Mouse (Mus musculus): Measurements from ENCODE around the gene Gm21985. TPM values are rescaled to one million over a fixed set of nuclear protein-coding genes. Genes with fewer than 3 reads are reported as not detected.

Gm21985 gene
- total RNA-seq (2015; ENCODE audit: low replicate concordance): not detected in 2 replicates
- 0.60 and 8.5 TPM in 2 replicates for total RNA-seq (2017; ENCODE audit: low replicate concordance)

DNA sequence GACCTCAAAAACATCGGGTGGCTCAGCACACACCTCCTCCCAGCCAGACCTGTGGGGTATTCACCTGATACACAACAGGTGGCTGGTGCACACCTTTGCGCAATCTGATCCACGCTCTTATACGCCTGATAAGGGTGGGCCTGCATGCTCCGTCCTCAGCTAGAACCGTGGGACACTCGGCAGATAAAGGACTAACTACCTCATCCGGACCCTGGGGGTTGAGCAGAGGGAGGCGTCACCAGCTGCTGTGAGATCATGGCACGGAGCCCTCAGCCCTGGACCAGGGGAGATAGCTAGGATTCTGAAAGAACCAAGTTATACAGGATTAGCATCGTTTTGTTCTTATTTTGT, at the start of gene Gm21985:
Gene Gm21985 (plus strand): TSS at position 73 of the 351 bp plus-strand sequence.
- peak; percentile 67 for ATAC-seq (replicated peaks; ENCODE audit: low FRiP score, poor library complexity, severe bottlenecking)

DNA sequence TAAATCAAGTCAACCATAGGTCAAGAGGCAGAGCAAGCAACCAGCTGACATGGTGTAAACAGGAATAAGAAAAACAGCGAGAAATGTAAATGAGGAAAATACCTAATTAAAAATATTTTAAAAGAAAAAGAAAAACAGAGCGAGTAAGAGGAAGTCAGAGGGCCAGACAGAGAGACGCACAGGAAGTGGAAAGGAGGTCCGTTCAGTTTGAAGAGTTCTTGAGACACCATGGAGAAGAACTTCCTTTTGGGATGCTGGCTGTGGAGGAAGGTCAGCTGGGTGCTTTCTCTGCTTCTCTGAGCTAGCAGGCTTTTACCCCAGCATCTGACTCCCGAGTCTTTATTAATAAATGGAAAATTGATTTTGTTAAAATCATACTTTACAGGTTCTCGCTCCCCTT, 48.5 kb upstream of the Gm21985 start:
- no peak for ATAC-seq (replicated peaks; ENCODE audit: low FRiP score, poor library complexity, severe bottlenecking)

DNA sequence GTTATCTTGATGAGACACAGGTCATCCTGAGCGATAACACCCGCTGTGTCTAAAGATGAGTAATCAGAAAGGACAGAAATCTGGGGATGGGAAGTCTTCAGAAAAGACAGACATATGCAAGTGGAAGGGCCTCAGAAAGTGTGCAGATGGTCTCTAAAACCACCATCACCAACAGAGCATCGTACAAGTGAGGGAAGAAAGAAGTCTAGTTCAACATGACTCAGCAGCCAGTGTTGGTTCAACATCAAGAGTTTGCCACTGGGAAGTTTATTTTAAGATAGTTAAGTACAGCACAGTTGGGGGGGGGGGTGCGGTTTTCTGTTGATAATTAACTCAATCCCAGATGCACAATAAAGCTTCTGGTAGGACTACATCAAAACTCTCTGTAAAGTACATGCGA, 45.2 kb upstream of the Gm21985 start:
- no peak for ATAC-seq (replicated peaks; ENCODE audit: low FRiP score, poor library complexity, severe bottlenecking)

DNA sequence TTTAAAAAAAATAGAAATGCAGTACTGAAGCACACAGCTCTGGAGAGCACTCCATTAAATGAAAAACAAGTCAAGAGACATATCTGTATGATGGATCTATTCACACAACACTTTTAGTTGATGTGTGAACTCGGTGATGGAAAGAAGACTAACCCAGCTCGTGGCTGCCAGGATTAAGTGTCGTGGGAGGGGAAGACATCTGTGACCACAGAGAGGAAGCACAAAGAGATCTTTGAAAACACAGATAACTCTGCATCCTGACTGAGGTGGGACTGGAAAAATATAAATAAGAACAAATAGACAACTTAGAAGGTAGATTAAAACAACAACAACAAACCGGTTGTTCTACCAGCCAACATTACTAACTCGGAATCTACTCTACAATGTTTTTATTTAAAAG, 43.5 kb upstream of the Gm21985 start:
- no peak for ATAC-seq (replicated peaks; ENCODE audit: low FRiP score, poor library complexity, severe bottlenecking)

DNA sequence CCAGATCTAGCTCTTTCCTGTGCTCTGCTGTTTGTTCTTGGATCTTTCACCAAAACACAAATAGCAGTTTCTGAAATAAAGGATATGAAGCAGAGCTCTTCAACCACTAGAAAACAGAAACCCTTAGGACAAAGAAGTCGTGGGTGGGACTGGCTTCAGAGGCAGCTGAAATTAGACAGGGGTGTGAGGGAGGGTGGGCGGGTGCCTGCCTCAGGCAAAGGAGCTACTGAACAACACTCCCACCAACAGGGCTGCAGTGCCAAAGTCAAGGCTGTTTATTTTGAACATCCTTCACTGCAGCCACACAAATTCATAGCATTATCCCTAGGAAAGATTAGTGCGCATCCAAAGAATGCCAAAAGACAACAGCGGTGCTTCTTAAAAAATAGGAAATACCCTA, 41.8 kb upstream of the Gm21985 start:
- ATAC-seq (replicated peaks; ENCODE audit: low FRiP score, poor library complexity, severe bottlenecking): no peak

DNA sequence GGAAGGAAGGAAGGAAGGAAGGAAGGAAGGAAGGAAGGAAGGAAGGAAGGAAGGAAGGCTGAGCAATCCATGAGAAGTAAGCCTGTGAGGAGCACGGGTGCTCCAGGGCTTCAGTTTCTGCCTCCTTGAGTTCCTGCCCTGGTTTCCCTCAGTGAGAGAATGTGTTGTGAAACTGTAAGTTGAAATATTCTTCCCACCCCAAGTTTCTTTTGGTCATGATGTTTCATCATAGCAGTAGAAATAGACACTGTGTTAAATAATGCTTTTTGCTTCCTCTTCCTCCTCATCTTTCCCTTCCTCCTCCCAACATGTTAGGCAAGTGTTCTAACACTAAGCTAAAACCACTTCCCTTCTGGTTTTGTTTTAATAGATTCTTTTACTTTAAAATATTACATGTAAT, 33.5 kb upstream of the Gm21985 start:
- no peak for ATAC-seq (replicated peaks; ENCODE audit: low FRiP score, poor library complexity, severe bottlenecking)

DNA sequence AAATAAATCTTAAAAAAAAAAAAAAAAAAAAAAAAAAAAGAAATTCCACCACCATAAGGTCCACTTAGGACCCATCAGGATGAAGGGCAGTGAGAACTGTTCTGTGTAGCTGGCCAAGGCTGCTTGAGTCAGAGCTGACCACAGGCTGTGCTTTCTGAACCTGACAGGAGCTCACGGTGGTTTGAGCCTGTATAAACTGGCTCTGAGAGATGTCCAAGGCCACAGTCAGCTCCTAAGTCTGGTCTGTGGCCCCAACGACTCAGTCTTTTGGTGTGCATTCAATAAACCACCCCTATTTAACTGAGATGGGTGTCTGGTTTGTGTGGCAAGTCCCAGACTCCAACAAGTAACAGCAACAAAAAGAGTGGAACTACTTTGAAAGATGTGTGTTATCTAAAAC, 29.5 kb upstream of the Gm21985 start:
- ATAC-seq (replicated peaks; ENCODE audit: low FRiP score, poor library complexity, severe bottlenecking): no peak

DNA sequence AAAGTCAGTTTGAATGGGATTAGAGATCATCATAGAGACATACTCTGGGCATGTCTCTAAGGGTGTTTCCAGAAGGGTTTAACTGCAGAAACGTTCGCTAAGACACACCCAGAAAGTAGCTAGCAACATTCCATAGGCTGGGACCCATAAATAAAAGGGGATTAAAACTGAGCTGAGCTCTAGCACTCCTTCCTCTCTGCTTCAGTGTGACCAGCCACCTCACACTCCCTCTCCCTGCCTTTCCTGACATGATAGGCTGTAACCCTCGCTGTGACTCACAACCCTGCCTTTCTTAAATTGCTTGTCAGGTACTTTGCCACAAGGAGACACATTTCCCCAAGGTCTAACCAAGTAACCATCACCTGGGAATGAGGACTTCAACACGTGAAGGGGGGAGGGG, 28.1 kb upstream of the Gm21985 start:
- ATAC-seq (replicated peaks; ENCODE audit: low FRiP score, poor library complexity, severe bottlenecking): no peak

DNA sequence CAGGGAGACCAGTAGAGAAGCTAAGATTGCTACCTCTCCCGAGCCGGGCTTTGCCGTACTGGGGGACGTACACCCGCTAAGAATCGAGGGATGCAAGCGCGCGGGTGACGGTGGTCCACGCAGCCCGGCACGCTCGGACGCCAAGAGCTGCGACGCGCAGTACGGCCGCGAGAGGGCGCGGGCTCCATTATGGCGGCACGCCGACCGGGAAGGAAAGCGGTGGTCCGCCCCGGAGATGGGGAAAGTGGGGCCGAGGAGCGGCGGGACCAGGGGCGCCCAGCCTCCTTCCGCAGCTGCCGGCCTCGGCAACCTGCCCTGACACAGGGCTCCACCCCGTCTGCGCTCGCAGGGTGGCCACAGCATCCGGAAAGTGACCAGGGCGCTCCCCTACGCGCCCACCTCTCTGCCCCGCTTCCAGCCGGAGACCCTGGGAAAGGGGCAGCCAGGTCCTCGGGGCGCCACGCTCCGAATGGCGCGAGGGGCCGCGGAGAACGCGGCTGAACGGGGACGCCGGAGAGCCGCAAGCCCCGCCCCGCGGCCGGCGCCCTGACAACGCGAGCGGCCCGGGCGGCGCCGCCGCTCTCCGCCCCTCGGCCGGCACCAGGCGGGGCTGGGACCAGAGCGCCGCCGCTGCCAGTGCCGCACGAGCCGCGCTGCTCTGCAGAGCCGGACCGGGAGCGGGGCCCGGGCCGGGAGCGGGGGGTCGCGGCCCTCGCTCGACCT, 26.7 kb upstream of the Gm21985 start, which contains the start of gene Lpcat4:
Gene Lpcat4 (plus strand): TSS at position 257 of the 723 bp plus-strand sequence.
- peak; percentile 88 for ATAC-seq (replicated peaks; ENCODE audit: low FRiP score, poor library complexity, severe bottlenecking)

DNA sequence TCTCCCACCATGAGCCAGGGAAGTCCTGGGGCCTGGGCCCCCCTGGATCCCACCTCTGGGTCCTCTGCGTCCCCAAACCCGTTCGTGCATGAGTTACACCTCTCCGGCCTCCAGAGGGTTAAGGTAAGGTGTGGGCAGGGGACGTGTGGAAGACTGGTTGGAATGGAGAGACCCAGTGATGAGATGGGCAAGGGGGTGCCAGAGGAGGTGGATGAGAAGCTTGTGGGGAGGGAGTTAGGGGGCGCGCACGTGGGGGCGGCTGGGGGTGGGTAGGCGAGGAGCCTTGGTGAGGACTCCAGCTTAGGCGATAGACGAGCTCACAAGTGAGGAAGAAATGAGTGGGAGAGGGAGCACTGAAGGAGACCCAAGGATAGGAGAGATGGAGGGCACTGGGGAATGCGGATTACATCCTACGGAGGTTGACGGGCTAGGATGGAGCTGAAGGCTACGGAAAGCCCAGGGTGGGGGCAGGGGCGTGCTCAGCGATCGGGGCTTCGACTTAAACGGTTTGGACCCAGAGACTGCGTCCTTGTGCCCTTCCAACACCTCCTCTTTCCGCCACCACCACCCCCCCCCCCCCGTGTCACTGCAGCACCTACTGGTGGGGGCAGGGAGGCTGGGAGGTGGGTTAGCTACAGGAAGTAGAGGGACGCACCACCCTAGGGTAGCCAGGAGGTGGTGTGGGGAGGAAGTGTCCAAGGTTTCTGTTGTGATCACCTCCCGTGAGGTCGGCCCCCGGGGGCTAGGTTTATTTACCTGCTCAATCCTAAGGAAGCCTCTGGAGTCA, 26.0 kb upstream of the Gm21985 start:
- no peak for ATAC-seq (replicated peaks; ENCODE audit: low FRiP score, poor library complexity, severe bottlenecking)

DNA sequence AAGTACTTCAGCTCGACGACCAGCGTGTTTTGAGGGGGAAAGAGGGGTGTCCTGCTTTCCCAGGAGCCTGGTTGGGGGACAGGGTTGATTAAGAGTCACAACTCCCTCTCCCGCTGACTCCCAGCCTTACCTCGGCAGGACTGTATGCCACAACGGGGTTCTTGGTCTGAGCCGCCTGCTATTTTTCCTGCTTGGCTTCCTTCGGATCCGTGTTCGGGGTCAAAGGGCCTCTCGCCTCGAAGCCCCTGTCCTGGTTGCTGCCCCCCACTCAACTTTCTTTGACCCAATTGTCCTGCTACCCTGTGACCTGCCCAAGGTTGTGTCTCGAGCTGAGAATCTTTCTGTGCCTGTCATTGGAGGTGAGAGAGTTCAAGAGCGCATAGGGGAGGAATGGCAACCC, 24.3 kb upstream of the Gm21985 start:
- ATAC-seq (replicated peaks; ENCODE audit: low FRiP score, poor library complexity, severe bottlenecking): no peak

DNA sequence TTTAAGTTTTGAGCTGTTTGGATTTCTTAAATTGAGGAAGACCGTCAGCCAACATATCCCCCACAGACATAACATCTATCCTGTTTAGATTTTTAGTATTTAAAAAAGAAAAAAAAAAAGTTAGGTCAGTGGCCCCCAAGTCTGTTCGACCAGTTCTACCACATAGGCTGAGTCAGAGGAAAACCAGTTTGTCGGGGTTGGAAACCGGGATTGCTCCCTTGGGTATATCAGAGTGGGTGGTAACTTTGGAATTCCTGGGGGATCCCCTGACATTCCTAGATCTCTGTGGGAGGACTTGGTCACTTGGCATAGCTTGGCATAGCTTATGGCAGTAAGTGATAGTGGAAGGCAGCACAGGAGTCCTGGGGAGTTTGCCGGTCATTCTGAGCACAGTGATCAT, 20.8 kb upstream of the Gm21985 start:
- ATAC-seq (replicated peaks; ENCODE audit: low FRiP score, poor library complexity, severe bottlenecking): no peak

DNA sequence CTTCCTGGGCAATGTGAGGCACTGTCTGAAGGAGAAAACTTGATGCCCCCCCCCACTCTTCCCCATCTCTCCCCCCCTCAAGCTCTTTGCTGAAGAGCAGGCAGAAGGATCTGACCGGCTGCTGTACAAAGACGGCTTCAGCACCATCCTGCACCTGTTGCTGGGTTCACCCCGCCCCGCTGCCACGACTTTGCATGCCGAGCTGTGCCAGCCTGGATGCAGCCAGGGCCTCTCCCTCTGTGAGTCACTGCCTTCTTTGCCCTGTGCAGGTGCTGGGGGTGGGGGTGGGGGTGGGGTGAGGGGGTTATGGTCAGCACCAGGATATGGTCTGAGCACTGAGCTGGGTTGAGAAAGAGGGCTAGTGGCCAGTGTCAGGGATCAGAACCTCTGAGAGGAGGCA, 19.9 kb upstream of the Gm21985 start:
- no peak for ATAC-seq (replicated peaks; ENCODE audit: low FRiP score, poor library complexity, severe bottlenecking)

DNA sequence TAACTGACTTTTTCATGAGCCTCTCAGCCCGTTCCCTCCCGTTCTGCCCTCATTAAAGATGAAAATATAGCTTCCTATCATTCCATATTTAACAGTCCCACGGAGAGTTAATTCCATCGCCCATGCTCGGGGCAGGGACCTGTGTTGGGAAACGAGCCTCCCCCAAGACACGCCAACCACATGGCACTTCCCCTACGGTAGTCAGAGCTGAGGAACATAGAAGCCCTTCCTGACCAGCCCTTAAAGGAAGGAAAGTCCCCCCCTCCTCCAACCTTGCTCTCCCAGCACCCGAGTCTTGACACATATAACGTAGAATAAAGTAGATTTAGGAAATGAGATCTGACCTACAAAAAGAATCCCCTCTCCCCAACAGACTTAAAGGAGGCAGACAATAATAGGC, 18.8 kb upstream of the Gm21985 start:
- no peak for ATAC-seq (replicated peaks; ENCODE audit: low FRiP score, poor library complexity, severe bottlenecking)

DNA sequence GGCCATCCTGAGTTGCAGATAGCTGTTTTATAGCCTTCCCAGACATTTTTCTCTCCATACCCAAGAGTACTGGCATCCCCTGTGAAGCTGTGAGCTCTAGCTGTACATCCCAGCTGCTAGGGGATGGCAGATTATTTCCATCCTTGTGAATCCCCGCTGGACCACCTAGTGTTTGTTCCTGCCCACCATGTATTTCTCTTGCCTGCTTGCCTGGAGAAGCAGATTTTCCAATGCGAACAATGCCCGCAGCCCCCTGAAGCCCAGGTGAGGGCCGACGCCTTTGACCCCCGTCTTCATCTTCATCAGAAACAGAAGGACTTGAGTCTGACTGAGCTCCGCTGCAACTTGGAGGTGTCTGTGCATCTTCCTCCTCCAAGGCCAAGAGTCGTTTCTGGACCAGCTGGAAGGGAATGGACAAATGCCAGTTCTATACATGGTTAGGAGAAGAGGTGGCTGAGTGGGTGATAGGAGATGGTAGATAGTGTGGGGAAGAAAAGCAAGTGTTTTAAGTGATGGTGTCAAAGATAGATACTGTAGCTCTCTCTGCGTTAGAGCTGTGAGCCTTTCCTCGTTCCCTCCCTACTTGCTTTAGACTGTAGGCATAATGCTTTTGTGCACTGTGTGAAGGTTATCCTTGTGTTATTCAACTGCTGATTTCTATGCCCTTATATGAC, 16.2 kb upstream of the Gm21985 start:
- ATAC-seq (replicated peaks; ENCODE audit: low FRiP score, poor library complexity, severe bottlenecking): no peak

DNA sequence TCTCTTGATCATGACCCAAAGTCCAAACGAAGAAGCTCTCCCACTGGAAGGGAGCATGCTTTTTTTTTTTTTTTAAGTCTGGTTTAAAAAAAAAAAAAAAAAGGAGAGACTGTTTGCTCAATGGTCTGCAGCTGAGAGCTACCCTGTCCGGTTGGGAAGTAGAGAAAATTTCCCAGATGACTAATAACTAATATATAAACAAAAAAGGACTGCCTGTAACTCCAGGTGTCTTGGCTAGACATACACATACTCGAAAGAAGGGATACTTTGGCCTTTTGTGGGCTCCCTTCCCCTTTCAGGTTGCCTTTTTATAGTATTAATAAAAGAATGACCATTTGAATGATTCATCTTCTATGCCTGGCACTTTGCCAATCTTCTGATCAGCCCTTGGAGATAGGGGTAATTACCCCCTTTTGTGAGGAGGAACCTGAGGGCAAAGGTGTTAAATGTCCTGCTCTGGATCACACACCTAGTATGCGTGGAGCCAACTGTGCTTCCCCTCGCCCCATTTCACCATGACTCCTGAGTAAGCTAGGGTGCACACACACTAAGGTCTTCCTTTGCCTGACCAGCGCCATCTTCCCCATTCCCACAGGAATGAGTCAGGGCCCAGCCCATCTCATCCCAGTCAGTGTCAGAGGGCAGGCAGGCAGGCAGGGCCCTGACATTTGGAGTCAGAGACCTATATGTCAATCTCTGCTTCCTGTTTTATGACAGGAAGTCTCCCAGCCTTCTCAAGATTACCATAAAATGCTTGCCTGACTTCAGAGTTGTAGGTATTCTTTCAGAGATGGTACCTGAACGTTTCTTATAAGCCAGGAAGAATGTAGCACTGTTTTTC, 11.2 kb upstream of the Gm21985 start:
- ATAC-seq (replicated peaks; ENCODE audit: low FRiP score, poor library complexity, severe bottlenecking): no peak

DNA sequence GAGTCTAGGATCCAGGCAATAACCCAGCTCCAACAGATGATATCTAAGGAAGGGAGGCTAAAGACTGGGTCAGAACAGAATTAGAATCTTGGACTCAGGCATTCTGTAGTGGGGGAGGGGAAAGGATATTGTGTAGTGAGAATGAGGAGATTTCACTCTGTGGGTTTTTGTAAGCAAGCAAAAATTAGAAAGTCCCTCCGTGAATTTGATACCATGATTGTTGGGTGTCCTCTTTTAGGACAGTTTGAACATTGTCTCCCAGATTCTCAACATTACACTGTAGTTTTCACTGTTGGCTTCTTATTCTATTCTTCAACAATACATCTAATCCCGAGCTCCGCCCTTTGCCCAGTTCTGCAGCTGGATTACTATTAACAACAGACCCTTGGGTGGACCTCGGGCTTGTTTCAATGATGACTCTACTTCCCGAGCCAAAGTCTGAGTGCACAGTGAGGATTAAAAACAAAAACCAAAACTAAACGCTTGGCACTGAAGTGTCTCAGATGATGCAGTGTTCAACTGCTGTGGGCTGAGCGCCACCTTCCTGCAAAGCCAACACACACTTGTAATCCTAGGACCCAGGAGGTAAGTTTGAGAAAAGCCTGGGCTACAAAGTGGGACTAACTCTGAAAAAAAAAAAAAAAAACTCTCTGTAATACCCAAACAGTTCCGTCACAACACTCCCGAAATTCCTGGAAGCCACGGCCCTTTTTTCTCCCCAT, 6.7 kb upstream of the Gm21985 start, which contains the start of gene Nutm1:
Gene Nutm1 (minus strand): TSS at position 51 of the 722 bp plus-strand sequence.
- ATAC-seq (replicated peaks; ENCODE audit: low FRiP score, poor library complexity, severe bottlenecking): no peak

DNA sequence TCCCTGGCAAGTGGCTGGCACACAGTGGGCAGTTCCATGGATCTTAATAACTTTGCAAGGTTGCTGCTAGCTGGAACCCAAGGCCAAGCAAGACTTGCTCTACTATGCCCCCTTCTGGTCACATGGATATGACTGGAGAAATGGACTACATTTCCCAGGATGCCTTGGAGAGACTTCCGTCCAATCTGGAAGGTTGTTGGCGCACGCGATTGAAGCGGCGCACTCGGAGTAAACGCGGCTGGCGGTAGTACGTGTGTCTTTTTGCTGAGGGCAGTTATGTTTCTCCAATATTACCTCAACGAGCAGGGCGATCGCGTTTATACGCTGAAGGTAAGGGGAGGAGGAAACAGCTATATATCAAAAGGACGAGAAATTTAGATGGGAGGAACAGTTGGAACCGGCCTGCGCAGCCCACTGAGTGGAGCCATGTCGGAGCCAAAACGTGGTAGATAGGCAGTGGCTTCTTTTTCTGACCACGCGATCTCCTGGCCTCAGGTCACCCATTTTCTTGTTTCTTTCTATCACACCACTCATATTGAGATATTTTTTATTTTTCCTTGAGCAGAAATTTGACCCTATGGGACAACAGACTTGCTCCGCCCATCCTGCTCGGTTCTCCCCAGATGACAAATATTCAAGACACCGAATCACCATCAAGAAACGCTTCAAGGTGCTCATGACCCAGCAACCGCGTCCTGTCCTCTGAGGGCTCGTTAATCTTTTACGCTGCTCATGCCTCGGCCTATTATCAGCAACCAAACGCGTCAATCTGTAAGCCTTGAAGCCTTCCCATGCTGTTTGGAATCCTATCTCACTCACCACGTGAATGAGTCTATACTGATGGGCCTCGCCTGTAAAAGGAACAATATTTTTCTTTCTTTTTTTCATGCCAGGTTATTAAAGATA, 4.1 kb upstream of the Gm21985 start, which contains the start of gene Nop10:
Gene Nop10 (plus strand): TSS at position 179 of the 906 bp plus-strand sequence.
- ATAC-seq (replicated peaks; ENCODE audit: low FRiP score, poor library complexity, severe bottlenecking): peak; percentile 69

Data from erythroblast, adult 5-6 weeks (primary cell).